Mouse (Mus musculus) fat pad, adult 2 months (tissue): ENCODE measurements at regions not wholly inside any gene's neighbourhood (a gene's known extent, or its start where the extent isn't known, plus 50 kb on each side); places are given as distances from the start of the nearest gene placed in this dataset.

Source experiments
- DNase-seq: peaks from one replicate; pipeline ENCODE4 v3.0.0-alpha.2; 2011; ENCODE audit warnings: low read depth, low spot score; ENCODE audit errors: extremely low read depth

DNA sequence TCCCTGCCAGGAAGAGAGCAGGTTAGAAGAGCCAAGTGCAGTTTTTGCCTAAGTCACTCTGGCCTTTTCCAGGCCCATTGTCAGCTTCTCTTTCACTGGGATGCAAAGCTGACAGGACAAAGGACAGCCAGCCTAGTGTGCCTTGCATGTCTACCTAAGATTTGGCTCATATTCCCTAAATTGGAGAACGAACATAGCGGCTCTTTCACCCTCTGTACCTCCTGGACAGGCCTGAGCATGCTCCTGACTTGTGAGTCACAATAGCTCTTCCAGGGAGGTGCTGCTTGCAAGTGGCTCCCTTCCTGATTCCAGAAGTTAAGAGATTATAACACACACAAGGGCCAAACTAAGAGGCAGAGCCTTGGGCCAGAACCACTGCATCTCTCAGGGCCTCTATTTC is 97.1 kb downstream of the C1galt1 start:
- peak; percentile 33 for DNase-seq

DNA sequence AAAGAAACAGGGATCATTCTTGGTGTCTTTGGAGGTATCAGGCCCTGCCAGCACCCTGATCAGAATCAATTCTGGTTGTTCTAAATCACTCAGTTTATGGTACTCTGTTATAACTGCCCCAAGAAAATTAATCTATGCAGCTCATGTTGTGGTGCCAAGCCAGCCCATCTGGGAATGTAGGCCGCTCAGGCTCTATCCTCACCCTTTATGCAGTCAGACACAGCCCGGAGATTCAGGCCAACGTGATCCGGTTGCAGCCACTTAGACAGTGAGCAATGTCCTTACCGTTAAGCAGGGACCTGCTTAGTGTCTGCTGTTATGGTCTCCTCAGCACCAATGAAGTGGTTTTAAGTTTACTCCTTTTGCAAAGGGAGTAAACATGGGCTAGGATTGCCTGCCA is 98.5 kb downstream of the C1galt1 start:
- DNase-seq, result no peak

DNA sequence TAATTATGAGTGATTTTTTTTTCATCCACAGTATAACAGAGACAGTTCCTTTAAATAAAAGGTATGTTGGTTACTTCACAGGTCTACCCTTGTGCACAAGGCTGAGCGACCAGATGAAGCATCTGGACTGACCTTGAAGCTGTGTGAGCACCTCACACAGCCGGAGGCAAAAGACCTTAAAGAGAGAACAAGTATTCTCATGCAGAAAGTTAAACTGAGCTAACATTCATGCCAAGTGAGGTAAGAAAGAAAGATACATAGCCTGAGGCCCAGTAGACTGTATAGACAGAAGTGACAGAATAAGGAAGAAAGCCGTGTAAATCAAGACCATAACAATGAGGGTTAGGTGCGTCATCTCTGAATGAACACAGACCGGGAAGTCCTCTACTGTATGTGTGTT is 99.0 kb downstream of the C1galt1 start:
- DNase-seq, result peak; percentile 8
